Mouse (Mus musculus): ENCODE measurements at regions not wholly inside any gene's neighbourhood (a gene's known extent, or its start where the extent isn't known, plus 50 kb on each side); places are given as distances from the start of the nearest gene placed in this dataset.
"Not testable (repeated sequence)": the region's sequence is repeated elsewhere in the genome, so short reads cannot be mapped to it uniquely, and the experiment has no call there.

DNA sequence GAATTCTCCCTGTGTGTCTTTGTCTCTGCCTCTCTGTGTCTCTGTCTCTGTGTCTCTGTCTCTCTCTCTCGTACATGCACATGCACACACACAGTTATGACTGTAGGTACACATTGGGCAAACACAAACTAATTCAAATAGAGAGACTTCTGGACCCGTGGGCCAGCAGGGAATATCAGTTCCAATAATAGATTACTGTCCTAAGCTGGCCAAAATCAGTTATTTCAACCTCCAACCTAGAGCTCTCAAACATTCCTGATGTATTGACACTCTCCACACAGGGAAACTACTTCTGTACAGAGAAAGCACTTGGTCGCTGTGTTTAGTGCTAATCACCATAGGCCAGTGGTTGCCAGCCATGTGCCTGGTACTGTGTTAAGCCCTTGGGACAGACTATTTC, 203.7 kb upstream of the Nectin1 start:
- Histone ChIP-seq H3K9ac (no peak overlapping the region), H3K27me3 (no peaks in the 10 kb centered on the region), H3K4me2 (replicated peaks) (no peak overlapping the region), H3K4me1 (peaks cover 2% of the 10 kb centered on the region; the same call in 1 of the 2 replicates), H3K27ac (no peak overlapping the region), H3K4me3 (no peak overlapping the region), H3K36me3 (no peaks in the 10 kb centered on the region), H3K9me3 (replicated peaks) (no peaks in the 10 kb centered on the region)
- no peak for ATAC-seq (ENCODE audit: low FRiP score)
- 92% methylated on average over 3 of the region's 3 CpGs for WGBS

GRCm38 (mm10) chr9:43541234-43541633, 202.6 kb upstream of the Nectin1 start:
- Histone ChIP-seq H3K4me1 (peaks cover 4% of the 10 kb centered on the region; the same call in 1 of the 2 replicates), H3K36me3 (no peaks in the 10 kb centered on the region), H3K9me3 (replicated peaks) (no peaks in the 10 kb centered on the region), H3K27ac (no peak overlapping the region), H3K4me3 (no peak overlapping the region), H3K9ac (no peak overlapping the region), H3K4me2 (replicated peaks) (no peak overlapping the region), H3K27me3 (no peaks in the 10 kb centered on the region)
- WGBS = 86% methylated on average over 8 of the region's 8 CpGs
- ATAC-seq (ENCODE audit: low FRiP score) = no peak

DNA sequence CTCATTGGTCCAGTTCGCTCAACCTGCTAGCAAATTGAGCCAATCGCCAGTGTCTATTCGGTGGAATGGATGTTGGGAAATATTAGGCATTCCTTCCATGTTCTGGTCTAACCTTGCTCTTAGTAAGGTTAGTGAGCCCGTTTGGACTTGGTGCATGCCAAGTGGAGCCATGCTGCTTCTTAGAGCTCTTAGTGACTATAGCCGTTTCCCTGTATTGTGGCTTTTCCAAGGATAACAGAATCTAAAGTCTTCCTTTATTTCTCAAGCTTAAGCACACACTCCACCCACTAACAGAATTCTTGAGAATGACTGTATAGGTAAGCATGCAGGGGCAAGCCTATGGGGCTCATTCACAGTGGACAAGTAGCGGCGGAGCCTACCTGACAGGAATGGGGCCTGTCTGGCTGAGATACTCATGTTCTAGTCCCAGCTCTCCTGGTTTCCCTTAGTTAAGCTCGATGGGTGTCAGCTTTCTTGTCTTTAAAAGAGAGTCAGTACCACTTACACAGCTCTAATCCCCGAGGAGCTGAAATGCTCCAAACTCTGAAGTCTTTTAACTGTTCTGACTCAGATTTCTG, 201.6 kb upstream of the Nectin1 start:
- no peaks in the 10 kb centered on the region for H3K27me3 ChIP-seq
- ATAC-seq (ENCODE audit: low FRiP score) = no peak
- no peak overlapping the region for H3K4me3 ChIP-seq
- peaks cover 4% of the 10 kb centered on the region; the same call in 1 of the 2 replicates for H3K4me1 ChIP-seq
- H3K27ac ChIP-seq = no peak overlapping the region
- H3K4me2 ChIP-seq (replicated peaks) = no peak overlapping the region
- no peaks in the 10 kb centered on the region for H3K36me3 ChIP-seq
- no peaks in the 10 kb centered on the region for H3K9me3 ChIP-seq (replicated peaks)
- no peak overlapping the region for H3K9ac ChIP-seq
- 86% methylated on average over 9 of the region's 9 CpGs for WGBS

- Histone ChIP-seq H3K4me1 (peaks cover 16% of the 10 kb centered on the region), H3K27ac (no peak overlapping the region), H3K9me3 (replicated peaks) (no peaks in the 10 kb centered on the region), H3K27me3 (no peaks in the 10 kb centered on the region), H3K36me3 (no peaks in the 10 kb centered on the region), H3K4me2 (replicated peaks) (peak overlapping the region; percentile 8; the same call in 1 of the 2 replicates), H3K4me3 (no peak overlapping the region), H3K9ac (no peak overlapping the region)
- no peak for ATAC-seq (ENCODE audit: low FRiP score)
- WGBS = 41% methylated on average over 15 of the region's 15 CpGs
These were observed 198.7 kb upstream of the Nectin1 start for GRCm38 (mm10) chr9:43545081-43545565.

DNA sequence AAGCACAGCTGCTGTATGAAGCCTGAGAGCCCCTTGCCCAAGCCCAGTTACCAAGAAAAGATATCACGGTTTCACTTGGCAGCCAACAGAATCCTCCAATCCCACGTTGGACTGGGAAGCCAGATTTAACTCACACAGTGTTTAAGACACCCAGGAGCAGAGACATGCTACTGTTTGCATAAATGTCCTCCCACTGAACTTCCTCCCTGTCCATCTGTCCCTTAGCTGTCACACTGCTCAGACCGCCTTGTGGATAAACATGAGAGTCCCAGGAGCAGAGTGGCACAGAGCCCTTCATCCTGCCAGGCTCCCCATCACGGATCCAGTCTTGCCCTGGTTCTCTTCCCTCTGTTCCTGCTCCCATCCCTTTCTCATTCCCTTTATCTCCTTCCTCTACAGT, 194.9 kb upstream of the Nectin1 start:
- Histone ChIP-seq H3K36me3 (no peaks in the 10 kb centered on the region), H3K9me3 (replicated peaks) (no peaks in the 10 kb centered on the region), H3K9ac (no peak overlapping the region), H3K27ac (peak overlapping the region; percentile 55; the same call in 1 of the 2 replicates), H3K27me3 (no peaks in the 10 kb centered on the region; the same call in 1 of the 2 replicates), H3K4me2 (replicated peaks) (no peak overlapping the region), H3K4me3 (no peak overlapping the region), H3K4me1 (peaks cover 16% of the 10 kb centered on the region)
- 0 out of 2 replicates have a peak, but pooled peaks have one; percentile 29 for ATAC-seq (ENCODE audit: low FRiP score)
- 61% methylated on average over 4 of the region's 4 CpGs for WGBS

DNA sequence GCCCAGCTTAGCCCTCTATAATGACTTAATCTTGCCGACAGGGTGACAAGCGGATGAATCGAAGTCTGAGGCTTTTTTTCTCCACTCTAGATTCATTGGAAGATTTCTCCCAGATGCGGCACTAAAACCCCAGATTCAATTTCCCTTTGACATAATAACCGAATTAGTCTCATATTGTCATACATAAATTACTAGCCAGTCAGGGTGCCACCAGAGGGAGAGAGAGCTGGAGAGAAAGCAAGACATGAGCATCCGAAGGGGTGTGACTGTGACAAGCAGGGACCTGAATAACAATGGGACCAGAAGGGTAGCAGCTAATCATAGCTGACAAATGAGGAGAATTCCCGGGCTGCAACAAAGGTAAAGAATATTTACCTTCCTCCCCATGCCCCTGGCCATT, 194.5 kb upstream of the Nectin1 start:
- Histone ChIP-seq H3K4me3 (no peak overlapping the region), H3K27me3 (no peaks in the 10 kb centered on the region; the same call in 1 of the 2 replicates), H3K9ac (no peak overlapping the region), H3K4me1 (peaks cover 16% of the 10 kb centered on the region), H3K4me2 (replicated peaks) (no peak overlapping the region), H3K9me3 (replicated peaks) (no peaks in the 10 kb centered on the region), H3K27ac (peak overlapping the region; percentile 55), H3K36me3 (no peaks in the 10 kb centered on the region)
- WGBS = 40% methylated on average over 7 of the region's 7 CpGs
- ATAC-seq (ENCODE audit: low FRiP score) = peak; percentile 58; the same call in 1 of the 2 replicates

DNA sequence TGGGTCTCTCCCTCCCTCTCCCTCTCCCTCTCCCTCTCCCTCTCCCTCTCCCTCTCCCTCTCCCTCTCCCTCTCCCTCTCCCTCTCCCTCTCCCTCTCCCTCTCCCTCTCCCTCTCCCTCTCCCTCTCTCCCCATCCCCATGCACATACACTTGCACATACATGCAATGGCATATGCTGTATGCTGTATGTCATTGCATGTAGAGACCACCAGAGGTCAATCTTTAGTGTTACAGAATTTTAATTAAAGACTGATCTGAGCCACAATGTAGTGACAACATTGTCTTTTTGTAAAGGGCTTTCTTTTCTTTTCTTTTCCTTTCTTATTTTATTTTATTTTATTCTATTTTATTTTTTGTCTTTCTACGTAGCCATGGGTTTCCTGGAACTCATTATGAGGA, 191.0 kb upstream of the Nectin1 start:
- H3K9me3 ChIP-seq (replicated peaks); H3K27ac ChIP-seq; H3K4me2 ChIP-seq (replicated peaks); H3K27me3 ChIP-seq; H3K9ac ChIP-seq; ATAC-seq (ENCODE audit: low FRiP score); H3K4me3 ChIP-seq; H3K36me3 ChIP-seq: not testable (repeated sequence)
- 93% methylated on average over 1 of the region's 1 CpGs for WGBS
- peaks cover 12% of the 10 kb centered on the region for H3K4me1 ChIP-seq

- no peaks in the 10 kb centered on the region for H3K36me3 ChIP-seq
- no peak for ATAC-seq (ENCODE audit: low FRiP score)
- no peak overlapping the region for H3K27ac ChIP-seq
- H3K4me1 ChIP-seq = peaks cover 10% of the 10 kb centered on the region
- no peaks in the 10 kb centered on the region for H3K27me3 ChIP-seq
- H3K4me3 ChIP-seq = no peak overlapping the region
- H3K9me3 ChIP-seq (replicated peaks) = no peaks in the 10 kb centered on the region
- H3K9ac ChIP-seq = no peak overlapping the region
- 84% methylated on average over 6 of the region's 6 CpGs for WGBS
- H3K4me2 ChIP-seq (replicated peaks) = no peak overlapping the region
These were observed 181.8 kb upstream of the Nectin1 start for GRCm38 (mm10) chr9:43562016-43562415.

- Histone ChIP-seq H3K9me3 (replicated peaks) (no peaks in the 10 kb centered on the region), H3K27me3 (no peaks in the 10 kb centered on the region), H3K27ac (peak overlapping the region; percentile 31), H3K9ac (no peak overlapping the region), H3K36me3 (no peaks in the 10 kb centered on the region), H3K4me2 (replicated peaks) (no peak overlapping the region), H3K4me1 (peaks cover 13% of the 10 kb centered on the region), H3K4me3 (no peak overlapping the region)
- ATAC-seq (ENCODE audit: low FRiP score) = no peak; the same call in 1 of the 2 replicates
- 53% methylated on average over 22 of the region's 22 CpGs for WGBS
These were observed 179.4 kb upstream of the Nectin1 start for GRCm38 (mm10) chr9:43564239-43564906.

GRCm38 (mm10) chr9:43568851-43569250, 174.9 kb upstream of the Nectin1 start:
- H3K4me3 ChIP-seq = no peak overlapping the region
- WGBS = 57% methylated on average over 4 of the region's 4 CpGs
- no peak for ATAC-seq (ENCODE audit: low FRiP score)

DNA sequence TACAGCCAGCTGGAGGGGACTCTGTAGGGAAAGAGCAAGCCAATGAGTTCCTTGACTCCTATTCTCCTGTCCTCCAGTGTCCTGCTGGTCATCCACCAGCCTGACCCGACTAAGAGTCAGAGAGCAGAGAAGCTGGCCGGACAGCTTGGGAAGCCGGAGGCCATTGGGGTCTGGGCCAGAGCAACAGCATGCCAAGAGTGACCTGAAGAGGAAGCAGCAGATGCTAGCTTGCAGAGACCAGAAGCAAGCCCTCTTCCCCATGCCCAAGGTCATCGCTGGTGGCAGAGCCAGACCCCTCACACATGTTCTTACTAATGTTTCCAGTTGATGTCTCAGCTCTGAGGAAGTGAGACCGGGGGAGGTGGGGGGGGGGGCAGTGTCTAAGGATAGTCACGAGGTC, 172.7 kb upstream of the Nectin1 start:
- no peak for ATAC-seq (ENCODE audit: low FRiP score)
- 0 out of 2 replicates have a peak, but pooled peaks cover 3% of the 10 kb centered on the region for H3K4me1 ChIP-seq
- no peak overlapping the region for H3K4me2 ChIP-seq (replicated peaks)
- no peaks in the 10 kb centered on the region for H3K9me3 ChIP-seq (replicated peaks)
- H3K36me3 ChIP-seq = no peaks in the 10 kb centered on the region
- 85% methylated on average over 6 of the region's 6 CpGs for WGBS
- no peak overlapping the region for H3K27ac ChIP-seq
- no peak overlapping the region for H3K4me3 ChIP-seq
- H3K9ac ChIP-seq = no peak overlapping the region
- no peaks in the 10 kb centered on the region for H3K27me3 ChIP-seq

More at GRCm38 (mm10) chr9:43568851-43569250, 174.9 kb upstream of the Nectin1 start:
- Histone ChIP-seq H3K4me1 (peaks cover 12% of the 10 kb centered on the region), H3K36me3 (no peaks in the 10 kb centered on the region), H3K9me3 (replicated peaks) (no peaks in the 10 kb centered on the region), H3K27ac (no peak overlapping the region), H3K4me2 (replicated peaks) (no peak overlapping the region), H3K9ac (no peak overlapping the region), H3K27me3 (no peaks in the 10 kb centered on the region)

DNA sequence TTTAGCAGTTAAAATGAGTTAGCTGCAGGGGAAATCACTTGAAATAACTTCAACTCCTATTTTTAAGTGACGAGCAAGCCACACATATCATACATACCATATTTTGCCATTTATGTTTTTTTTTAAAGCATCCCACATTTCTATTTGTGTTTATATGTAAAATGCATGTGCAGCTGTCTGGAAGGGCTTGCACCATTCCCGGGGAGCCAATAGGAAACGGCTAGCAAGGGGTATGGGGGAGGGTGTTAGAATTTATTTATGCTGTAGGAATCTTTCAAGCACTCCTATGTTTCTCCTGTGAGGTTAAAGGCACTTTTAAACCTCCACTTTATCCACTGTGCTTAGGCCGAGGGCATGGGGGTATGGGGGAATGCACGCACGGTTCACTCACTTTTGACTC, 168.1 kb upstream of the Nectin1 start:
- no peak overlapping the region for H3K27ac ChIP-seq
- 0 out of 2 replicates have a peak, but pooled peaks cover 4% of the 10 kb centered on the region for H3K27me3 ChIP-seq
- H3K4me2 ChIP-seq (replicated peaks) = no peak overlapping the region
- no peaks in the 10 kb centered on the region for H3K9me3 ChIP-seq (replicated peaks)
- peaks cover under 1% of the 10 kb centered on the region; the same call in 1 of the 2 replicates for H3K4me1 ChIP-seq
- 91% methylated on average over 6 of the region's 6 CpGs for WGBS
- ATAC-seq (ENCODE audit: low FRiP score) = no peak
- H3K36me3 ChIP-seq = no peaks in the 10 kb centered on the region
- H3K4me3 ChIP-seq = no peak overlapping the region
- H3K9ac ChIP-seq = no peak overlapping the region
